Mouse (Mus musculus) liver, postnatal 0 days (tissue): ENCODE results near the gene Zfp12. TPM values are rescaled to one million over a fixed set of nuclear protein-coding genes. Genes with fewer than 3 reads are reported as not detected.

ENCODE experiments used
- ATAC-seq: fragments of 200-750 bp; cut with Nextera tagmentation; 2 replicates; pipeline ENCODE4 v1.8.0; 2017; ENCODE audit warnings: mild to moderate bottlenecking, moderate library complexity
- DNase-seq: peaks from one replicate; pipeline ENCODE4 v3.0.0-alpha.2; 2016
- H3K27ac ChIP-seq: fragments of 300-500 bp; sonication (generic); 2 replicates; pipeline ENCODE4 v1.5.1; 2014; ENCODE audit warnings: antibody characterized with exemption, moderate library complexity, mild to moderate bottlenecking, low read depth
- H3K27me3 ChIP-seq: fragments of 300-500 bp; sonication (generic); 2 replicates; pipeline ENCODE4 v1.6.1; 2014; ENCODE audit warnings: low read length, control low read depth, mixed read lengths; ENCODE audit not compliant: insufficient read depth
- H3K36me3 ChIP-seq: fragments of 300-500 bp; sonication (generic); replicated peaks from 2 replicates; pipeline ENCODE4 v1.6.1; 2014; ENCODE audit warnings: mild to moderate bottlenecking, control low read depth, low read length, moderate library complexity, mixed read lengths; ENCODE audit not compliant: insufficient read depth
- H3K4me1 ChIP-seq: fragments of 300-500 bp; sonication (generic); 2 replicates; pipeline ENCODE4 v1.6.1; 2014; ENCODE audit warnings: antibody characterized with exemption, mild to moderate bottlenecking, control low read depth; ENCODE audit not compliant: insufficient read depth
- H3K4me2 ChIP-seq: fragments of 300-500 bp; sonication (generic); 2 replicates; pipeline ENCODE4 v1.6.1; 2014; ENCODE audit warnings: low read depth, mild to moderate bottlenecking, low read length, moderate library complexity, mixed read lengths
- H3K4me3 ChIP-seq: fragments of 300-500 bp; sonication (generic); 2 replicates; pipeline ENCODE4 v1.5.1; 2014; ENCODE audit warnings: low read depth, low read length
- H3K9ac ChIP-seq: fragments of 300-500 bp; sonication (generic); replicated peaks from 2 replicates; pipeline ENCODE4 v1.6.1; 2014; ENCODE audit warnings: mild to moderate bottlenecking, moderate library complexity
- H3K9me3 ChIP-seq: fragments of 300-500 bp; sonication (generic); 2 replicates; pipeline ENCODE4 v1.6.1; 2016; ENCODE audit warnings: mild to moderate bottlenecking, control low read depth, low read length, mixed read lengths
- CTCF ChIP-seq: sonication (generic); IDR thresholded peaks from 2 replicates; pipeline ENCODE4 v1.5.1; 2016; ENCODE audit warnings: antibody characterized with exemption, low read depth
- EP300 ChIP-seq: IDR thresholded peaks from 2 replicates; pipeline ENCODE4 v1.6.1; 2016; ENCODE audit warnings: antibody characterized with exemption, low read depth, mild to moderate bottlenecking
- WGBS: fragments of 180-500 bp; shearing (Covaris S2); extraction: QIAGEN DNeasy Blood & Tissue Kit; methylation state at CpG from one replicate; pipeline ENCODE4 v1.1.7; 2014; ENCODE audit not compliant: insufficient replicate concordance; 5-methylcytosine and 5-hydroxymethylcytosine counted together
- polyA plus RNA-seq: library from polyadenylated mRNA; unstranded; fragments of >200 nt; fragmentation: Nextera tagmentation; extraction: Ambion mirVana; gene quantifications from 2 replicates; pipeline ENCODE4 v1.2.1, GENCODE M21; 2015

Gene Zfp12
- polyA plus RNA-seq, 1 experiment from 2014 or later: 1.4 TPM

GRCm38 (mm10) chr5:143261636-143262035 lies 26.7 kb downstream of the Zfp12 start:
- Histone ChIP-seq H3K4me1 (no peaks in the 10 kb centered on the region), H3K9me3 (no peaks in the 10 kb centered on the region), H3K4me2 (no peak overlapping the region), H3K9ac (no peak overlapping the region), H3K27me3 (peaks cover 6% of the 10 kb centered on the region; the same call in 1 of the 2 replicates), H3K36me3 (peaks cover 7% of the 10 kb centered on the region; the same call in 1 of the 2 replicates), H3K27ac (no peak overlapping the region), H3K4me3 (no peak overlapping the region)
- no peak for TF ChIP-seq CTCF
- TF ChIP-seq EP300: no peak
- DNase-seq: no peak
- no peak for ATAC-seq
- 82% methylated on average over 8 of the region's 8 CpGs for WGBS

GRCm38 (mm10) chr5:143264689-143265088 lies 29.7 kb downstream of the Zfp12 start:
- ATAC-seq (no peak), DNase-seq (no peak)
- Histone ChIP-seq H3K36me3 (peaks cover 7% of the 10 kb centered on the region; the same call in 1 of the 2 replicates), H3K4me3 (no peak overlapping the region), H3K4me2 (no peak overlapping the region), H3K4me1 (peaks cover 5% of the 10 kb centered on the region; the same call in 1 of the 2 replicates), H3K27me3 (no peaks in the 10 kb centered on the region), H3K9ac (no peak overlapping the region), H3K9me3 (no peaks in the 10 kb centered on the region), H3K27ac (no peak overlapping the region)
- WGBS: 89% methylated on average over 10 of the region's 10 CpGs
- TF ChIP-seq EP300 (no peak), CTCF (no peak)

DNA sequence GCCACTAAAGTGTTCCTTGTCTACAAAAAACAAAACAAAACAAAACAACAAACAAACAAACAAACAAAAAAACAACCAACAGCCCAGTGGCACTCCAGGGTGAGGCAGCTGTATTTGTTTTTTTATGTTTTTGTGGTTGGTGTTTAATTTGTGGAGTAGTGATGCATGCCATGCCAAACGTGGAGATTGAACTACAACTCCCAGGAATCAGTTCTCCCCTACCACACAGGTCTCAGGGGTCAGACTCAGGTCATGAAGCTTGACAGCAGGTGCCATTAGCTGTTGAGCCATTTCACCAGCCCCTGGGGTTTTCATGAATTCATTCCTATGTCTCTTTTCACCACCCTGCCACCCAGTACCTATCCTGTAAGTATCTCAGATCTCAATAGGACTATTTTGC lies 30.4 kb downstream of the Zfp12 start:
- peaks cover 7% of the 10 kb centered on the region; the same call in 1 of the 2 replicates for H3K36me3 ChIP-seq
- TF ChIP-seq CTCF (no peak), EP300 (no peak)
- no peak for ATAC-seq
- DNase-seq: no peak
- no peak overlapping the region for H3K27ac ChIP-seq
- no peaks in the 10 kb centered on the region for H3K9me3 ChIP-seq
- H3K27me3 ChIP-seq: no peaks in the 10 kb centered on the region
- H3K4me2 ChIP-seq: no peak overlapping the region
- no peak overlapping the region for H3K4me3 ChIP-seq
- 50% methylated on average over 1 of the region's 1 CpGs for WGBS
- no peak overlapping the region for H3K9ac ChIP-seq
- H3K4me1 ChIP-seq: peaks cover 10% of the 10 kb centered on the region

- TF ChIP-seq EP300 (no peak), CTCF (no peak)
- no peaks in the 10 kb centered on the region for H3K27me3 ChIP-seq
- ATAC-seq: no peak
Observed at GRCm38 (mm10) chr5:143266794-143267193, 31.8 kb downstream of the Zfp12 start.

DNA sequence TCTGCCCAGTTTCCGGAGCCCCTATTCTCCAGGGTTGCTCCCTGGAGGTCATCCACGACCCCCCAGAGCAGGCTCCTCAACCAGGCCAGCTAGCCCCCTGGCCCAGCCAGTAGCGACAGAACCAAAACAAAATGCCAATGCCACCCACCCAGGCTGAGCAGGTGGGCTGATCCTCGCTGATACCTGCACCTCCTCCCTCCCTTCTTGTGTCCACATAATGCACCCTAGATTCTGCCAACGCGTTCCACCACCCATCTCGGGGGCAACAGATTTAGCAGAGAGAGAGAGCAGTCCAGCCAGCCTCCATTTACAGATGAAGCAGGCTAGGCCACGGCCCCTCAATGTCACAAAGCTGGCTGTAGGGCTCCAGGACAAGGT lies 34.0 kb downstream of the Zfp12 start:
- Histone ChIP-seq H3K4me2 (peak overlapping the region; percentile 97), H3K27me3 (no peaks in the 10 kb centered on the region), H3K36me3 (no peaks in the 10 kb centered on the region), H3K4me1 (peaks cover 14% of the 10 kb centered on the region), H3K9me3 (no peaks in the 10 kb centered on the region), H3K27ac (no peak overlapping the region), H3K9ac (peak overlapping the region; percentile 79), H3K4me3 (peak overlapping the region; percentile 77)
- no peak for DNase-seq
- 34% methylated on average over 8 of the region's 8 CpGs for WGBS
- TF ChIP-seq EP300: no peak
- no peak for TF ChIP-seq CTCF
- no peak for ATAC-seq

More at GRCm38 (mm10) chr5:143266794-143267193, 31.8 kb downstream of the Zfp12 start:
- DNase-seq: no peak
- WGBS: 80% methylated on average over 6 of the region's 6 CpGs
- Histone ChIP-seq H3K4me3 (no peak overlapping the region), H3K9me3 (no peaks in the 10 kb centered on the region), H3K36me3 (peaks cover 7% of the 10 kb centered on the region; the same call in 1 of the 2 replicates), H3K4me1 (peaks cover 14% of the 10 kb centered on the region), H3K27ac (no peak overlapping the region), H3K9ac (no peak overlapping the region), H3K4me2 (no peak overlapping the region)

- Histone ChIP-seq H3K36me3 (no peaks in the 10 kb centered on the region), H3K4me2 (peak within 1 kb of the TSS; percentile 97), H3K4me1 (peaks cover 14% of the 10 kb centered on the region), H3K4me3 (peak within 1 kb of the TSS; percentile 77), H3K9me3 (no peaks in the 10 kb centered on the region), H3K27ac (peak within 1 kb of the TSS; percentile 51; the same call in 1 of the 2 replicates), H3K9ac (peak within 1 kb of the TSS; percentile 79), H3K27me3 (no peaks in the 10 kb centered on the region)
- DNase-seq (peak; percentile 67), ATAC-seq (peak; percentile 65)
- TF ChIP-seq CTCF: no peak
- no peak for TF ChIP-seq EP300
- WGBS: 1% methylated on average over 59 of the region's 79 CpGs
Observed at GRCm38 (mm10) chr5:143269363-143270150, 34.6 kb downstream of the Zfp12 start, which contains the start of gene Zfp316. Gene Zfp316, minus strand, starts transcription at chr5:143270022.
